ENCODE assay signal across 19 mouse cellular contexts in the genomic region with DNA sequence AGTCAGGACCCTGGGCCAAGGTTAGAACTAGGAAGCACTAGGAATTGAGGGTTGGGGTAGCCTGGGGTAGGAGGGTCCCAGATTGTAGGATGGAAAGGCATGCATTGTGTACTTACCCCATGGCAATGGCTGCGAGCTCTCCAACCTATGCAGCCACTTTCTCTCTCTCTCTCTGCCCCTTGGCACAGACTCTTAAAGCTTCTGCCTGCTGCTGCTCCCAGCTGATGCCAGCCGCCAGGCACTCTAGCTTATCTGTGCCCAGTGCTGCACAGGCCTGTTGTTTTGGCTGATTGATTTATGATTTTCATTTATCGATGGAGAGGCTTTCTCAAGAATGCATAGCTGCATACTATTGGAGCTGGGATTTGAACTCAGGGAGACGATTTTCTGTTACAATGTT. TPM values are rescaled to one million over a fixed set of nuclear protein-coding genes. Genes with fewer than 3 reads are reported as not detected.
"Had no signal": no experiment of that assay in that cellular context is flagged by ENCODE, and none has a peak within 500 bp of the region (broad histone marks: within the 10 kb centered on the region; RNA-seq: fewer than 3 reads in every experiment).

No protein-coding gene starts in this region.

- H3K27ac ChIP-seq: liver, embryonic 15.5 days; lung, embryonic 15.5 days; macrophage; midbrain, embryonic 12.5 days; neural tube, embryonic 12.5 days; stomach, embryonic 15.5 days; stomach, postnatal 0 days had no signal

- H3K4me3 ChIP-seq: liver, embryonic 15.5 days; lung, embryonic 15.5 days; megakaryocyte, embryonic 14.5 days; midbrain, embryonic 12.5 days; neural tube, embryonic 12.5 days; stomach, embryonic 15.5 days had no signal

- H3K27me3 ChIP-seq: liver, embryonic 15.5 days; lung, embryonic 15.5 days had no signal

- H3K9me3 ChIP-seq: liver, embryonic 15.5 days; lung, embryonic 15.5 days; neural tube, embryonic 12.5 days; stomach, embryonic 15.5 days had no signal

- H3K9ac ChIP-seq: liver, embryonic 15.5 days; liver, postnatal 0 days; lung, embryonic 15.5 days; midbrain, embryonic 12.5 days; neural tube, embryonic 12.5 days; stomach, embryonic 15.5 days had no signal

- DNase-seq: liver, postnatal 0 days; lung, adult 2 months; lung, postnatal 14 days; lung, postnatal 36 days; midbrain, embryonic 14.5 days; right cerebral cortex, postnatal 14 days; thymus, adult 2 months; thymus, postnatal 25 days; thymus, postnatal 4 days had no signal

- H3K36me3 ChIP-seq: liver, embryonic 15.5 days; lung, embryonic 15.5 days; midbrain, embryonic 12.5 days; neural tube, embryonic 12.5 days; stomach, embryonic 15.5 days had no signal

- ATAC-seq: liver, postnatal 0 days; lung, postnatal 0 days; midbrain, embryonic 16.5 days had no signal

- H3K4me1 ChIP-seq: liver, embryonic 15.5 days; lung, embryonic 15.5 days; neural tube, embryonic 12.5 days; stomach, embryonic 15.5 days had no signal

- H3K4me2 ChIP-seq: liver, embryonic 15.5 days; lung, embryonic 15.5 days; midbrain, embryonic 12.5 days; neural tube, embryonic 12.5 days; stomach, embryonic 15.5 days had no signal

RNA-seq across cellular contexts. Expression of gene Zc3h12a, which starts 20.3 kb away (rescaled TPM):
- polyA plus RNA-seq: midbrain, embryonic 16.5 days had no signal
